Mouse (Mus musculus) midbrain, embryonic 11.5 days (tissue): ENCODE measurements around the gene Mybbp1a. TPM values are rescaled to one million over a fixed set of nuclear protein-coding genes. Genes with fewer than 3 reads are reported as not detected.
A peak's percentile ranks its signal among the peaks of the same experiment; 100 is the strongest.

Experiments
- ATAC-seq: fragments of 200-750 bp; cut with Nextera tagmentation; 2 replicates; pipeline ENCODE4 v1.8.0; 2017; ENCODE audit warnings: moderate TSS enrichment, moderate library complexity; ENCODE audit not compliant: low FRiP score
- DNase-seq: peaks from one replicate; pipeline ENCODE4 v3.0.0; 2015; ENCODE audit warnings: low spot score; ENCODE audit errors: missing footprints
- H3K27ac ChIP-seq: fragments of 300-500 bp; sonication (generic); 2 replicates; pipeline ENCODE4 v1.5.1; 2014; ENCODE audit warnings: low read depth, low read length
- H3K27me3 ChIP-seq: fragments of 300-500 bp; sonication (generic); 2 replicates; pipeline ENCODE4 v1.6.1; 2014; ENCODE audit warnings: mild to moderate bottlenecking, low read length, moderate library complexity, mixed read lengths; ENCODE audit not compliant: control insufficient read depth, insufficient read depth
- H3K36me3 ChIP-seq: fragments of 300-500 bp; sonication (generic); 2 replicates; pipeline ENCODE4 v1.6.1; 2014; ENCODE audit warnings: mild to moderate bottlenecking, low read length, moderate library complexity, mixed read lengths; ENCODE audit not compliant: control insufficient read depth, insufficient read depth
- H3K4me1 ChIP-seq: fragments of 300-500 bp; sonication (generic); 2 replicates; pipeline ENCODE4 v1.6.1; 2014; ENCODE audit warnings: low read length; ENCODE audit not compliant: control insufficient read depth, insufficient read depth
- H3K4me2 ChIP-seq: fragments of 300-500 bp; sonication (generic); 2 replicates; pipeline ENCODE4 v1.6.1; 2014; ENCODE audit warnings: mild to moderate bottlenecking, moderate library complexity
- H3K4me3 ChIP-seq: fragments of 300-500 bp; sonication (generic); 2 replicates; pipeline ENCODE4 v1.5.1; 2014; ENCODE audit warnings: low read depth, low read length
- H3K9ac ChIP-seq: fragments of 300-500 bp; sonication (generic); 2 replicates; pipeline ENCODE4 v1.6.1; 2014; ENCODE audit warnings: low read length
- H3K9me3 ChIP-seq: fragments of 300-500 bp; sonication (generic); 2 replicates; pipeline ENCODE4 v1.6.1; 2016; ENCODE audit warnings: low read length; ENCODE audit not compliant: control insufficient read depth
- WGBS: fragments of 180-500 bp; shearing (Covaris S2); extraction: QIAGEN DNeasy Blood & Tissue Kit; methylation state at CpG from one replicate; pipeline ENCODE4 v1.1.7; 2014; 5-methylcytosine and 5-hydroxymethylcytosine counted together
- polyA plus RNA-seq: library from polyadenylated mRNA; unstranded; fragments of >200 nt; fragmentation: Nextera tagmentation; extraction: Ambion mirVana; gene quantifications from 2 replicates; pipeline ENCODE4 v1.2.1, GENCODE M21; 2014

Gene Mybbp1a
- polyA plus RNA-seq, 1 experiment from 2014 or later: 144 TPM

DNA sequence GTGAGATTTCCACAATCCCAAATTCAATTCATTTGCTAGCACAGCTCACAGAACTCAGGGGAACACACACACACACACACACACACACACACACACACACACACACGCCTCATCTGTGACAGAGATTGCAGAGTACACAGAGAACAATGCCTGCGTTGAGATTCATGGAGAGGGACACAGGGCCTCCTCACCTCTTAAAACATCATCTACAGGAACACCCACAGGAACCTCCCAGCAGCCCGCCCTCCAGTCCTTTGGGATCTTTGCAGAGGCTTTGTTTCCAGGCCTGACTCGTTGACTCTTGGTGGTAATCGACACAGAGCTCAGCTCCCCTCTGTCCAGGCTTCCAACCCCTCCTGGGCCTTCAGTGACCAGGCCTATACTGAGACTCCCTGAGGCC, 36.0 kb downstream of the Mybbp1a start:
- Histone ChIP-seq H3K4me3 (no peak overlapping the region), H3K4me1 (no peaks in the 10 kb centered on the region), H3K4me2 (no peak overlapping the region), H3K36me3 (no peaks in the 10 kb centered on the region), H3K9me3 (no peaks in the 10 kb centered on the region), H3K27me3 (no peaks in the 10 kb centered on the region), H3K27ac (no peak overlapping the region), H3K9ac (no peak overlapping the region)
- ATAC-seq: no peak
- peak; percentile 73 for DNase-seq
- WGBS: 53% methylated on average over 5 of the region's 5 CpGs

DNA sequence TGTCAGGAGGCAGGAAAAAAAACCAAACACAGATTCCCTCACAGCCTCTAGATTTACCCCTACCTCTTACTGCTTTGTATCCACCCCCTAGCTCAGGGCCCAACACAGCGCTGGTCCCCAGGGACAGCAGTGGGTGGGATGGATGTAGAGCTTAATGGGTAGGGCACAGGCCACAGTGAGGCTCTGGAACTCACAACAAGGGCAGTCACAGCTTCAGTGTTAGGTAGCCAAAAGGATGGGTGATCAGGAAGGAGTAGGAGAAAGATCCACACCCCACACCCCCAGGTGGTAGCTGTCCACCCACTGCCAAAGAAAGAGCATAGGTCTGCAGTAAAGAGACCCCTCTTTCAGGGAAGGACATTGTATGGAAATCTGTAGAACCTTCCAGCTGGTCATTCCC, 36.5 kb downstream of the Mybbp1a start:
- Histone ChIP-seq H3K4me2 (no peak overlapping the region), H3K9ac (no peak overlapping the region), H3K4me3 (no peak overlapping the region), H3K27ac (no peak overlapping the region), H3K36me3 (no peaks in the 10 kb centered on the region), H3K9me3 (no peaks in the 10 kb centered on the region), H3K27me3 (no peaks in the 10 kb centered on the region), H3K4me1 (no peaks in the 10 kb centered on the region)
- DNase-seq: peak; percentile 65
- ATAC-seq: no peak
- WGBS: 75% methylated on average over 1 of the region's 1 CpGs

- Histone ChIP-seq H3K36me3 (no peaks in the 10 kb centered on the region), H3K4me1 (no peaks in the 10 kb centered on the region), H3K9ac (no peak overlapping the region), H3K4me3 (no peak overlapping the region), H3K27me3 (no peaks in the 10 kb centered on the region), H3K9me3 (no peaks in the 10 kb centered on the region), H3K4me2 (no peak overlapping the region), H3K27ac (no peak overlapping the region)
- ATAC-seq (no peak), DNase-seq (peak; percentile 31)
- 81% methylated on average over 6 of the region's 6 CpGs for WGBS
These were observed 37.1 kb downstream of the Mybbp1a start for GRCm38 (mm10) chr11:72478228-72478627.

DNA sequence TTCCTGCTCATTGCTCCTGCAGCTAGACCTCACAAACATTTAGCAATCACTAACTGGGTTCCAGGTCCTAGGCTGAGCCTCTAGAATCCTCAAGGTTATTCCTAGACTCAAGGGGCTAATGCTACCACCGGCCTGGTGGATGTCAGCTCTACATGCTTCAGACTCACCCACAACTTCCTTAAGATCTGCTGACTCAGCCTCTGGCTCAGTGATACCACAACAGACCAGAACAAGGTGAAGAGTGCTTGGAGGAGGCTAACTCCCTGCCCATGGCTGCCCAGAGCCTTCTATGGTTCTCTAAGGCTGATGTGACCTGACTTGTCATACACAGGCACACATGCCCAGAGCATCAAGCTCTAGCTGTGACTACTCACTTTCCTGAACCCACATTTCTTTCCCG, 38.3 kb downstream of the Mybbp1a start:
- ATAC-seq: no peak
- no peaks in the 10 kb centered on the region for H3K27me3 ChIP-seq
- DNase-seq: no peak
- no peak overlapping the region for H3K4me2 ChIP-seq
- no peaks in the 10 kb centered on the region for H3K4me1 ChIP-seq
- 80% methylated on average over 2 of the region's 2 CpGs for WGBS
- no peaks in the 10 kb centered on the region for H3K36me3 ChIP-seq
- H3K9me3 ChIP-seq: no peaks in the 10 kb centered on the region
- H3K9ac ChIP-seq: no peak overlapping the region
- H3K4me3 ChIP-seq: no peak overlapping the region
- H3K27ac ChIP-seq: no peak overlapping the region

DNA sequence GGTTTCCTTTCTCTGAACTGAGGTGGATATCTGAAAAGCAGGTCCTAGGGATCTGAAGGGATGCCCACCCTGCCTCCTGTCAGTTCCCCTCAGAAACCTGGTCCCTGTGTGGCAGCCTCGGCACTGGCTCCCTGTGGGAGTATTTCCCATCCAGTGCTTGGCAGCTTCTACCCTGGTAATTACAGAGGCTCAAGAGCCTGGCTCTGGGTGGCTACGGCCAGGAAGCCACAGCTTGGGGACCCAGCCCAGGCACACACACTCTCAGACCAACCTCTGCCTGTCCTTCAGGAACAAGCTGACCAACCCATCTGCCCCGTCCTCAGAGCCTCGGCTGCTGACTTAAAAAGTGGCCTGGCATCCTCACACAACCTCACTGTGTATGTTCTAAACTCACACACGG, 40.2 kb downstream of the Mybbp1a start:
- H3K9ac ChIP-seq: no peak overlapping the region
- H3K36me3 ChIP-seq: no peaks in the 10 kb centered on the region
- no peak overlapping the region for H3K27ac ChIP-seq
- ATAC-seq: no peak
- no peak overlapping the region for H3K4me3 ChIP-seq
- 80% methylated on average over 5 of the region's 5 CpGs for WGBS
- no peak for DNase-seq
- H3K27me3 ChIP-seq: no peaks in the 10 kb centered on the region
- H3K9me3 ChIP-seq: no peaks in the 10 kb centered on the region
- H3K4me1 ChIP-seq: peaks cover 3% of the 10 kb centered on the region; the same call in 1 of the 2 replicates
- H3K4me2 ChIP-seq: no peak overlapping the region

- Histone ChIP-seq H3K4me2 (no peak overlapping the region), H3K4me3 (no peak overlapping the region), H3K9ac (no peak overlapping the region), H3K4me1 (peaks cover 3% of the 10 kb centered on the region; the same call in 1 of the 2 replicates), H3K27ac (no peak overlapping the region), H3K36me3 (no peaks in the 10 kb centered on the region), H3K9me3 (no peaks in the 10 kb centered on the region), H3K27me3 (no peaks in the 10 kb centered on the region; the same call in 1 of the 2 replicates)
- ATAC-seq: 0 out of 2 replicates have a peak, but pooled peaks have one; percentile 30
- DNase-seq: no peak
- 87% methylated on average over 4 of the region's 4 CpGs for WGBS
These were observed 40.8 kb downstream of the Mybbp1a start for GRCm38 (mm10) chr11:72481952-72482351.

DNA sequence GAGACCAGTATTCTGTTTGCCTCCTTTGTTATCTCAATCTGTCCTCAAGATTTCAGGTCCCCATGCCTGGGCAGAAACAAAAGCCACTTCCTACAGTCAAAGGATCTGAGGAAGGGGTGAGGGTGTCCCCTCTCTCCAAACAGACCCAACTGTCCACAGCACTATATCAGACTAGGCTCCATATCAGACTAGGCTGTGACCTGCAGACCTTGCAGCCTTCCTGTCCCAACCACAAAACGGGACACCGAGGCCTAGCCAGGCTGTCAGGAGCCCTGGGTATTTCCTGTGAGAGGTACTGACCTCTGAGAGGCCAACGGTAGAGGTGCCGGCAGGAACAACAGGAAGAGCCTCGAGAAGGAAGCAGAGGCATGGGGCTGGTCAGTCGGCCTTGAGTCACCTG, 43.4 kb downstream of the Mybbp1a start:
- WGBS: 70% methylated on average over 6 of the region's 6 CpGs
- no peaks in the 10 kb centered on the region for H3K36me3 ChIP-seq
- H3K9ac ChIP-seq: no peak overlapping the region
- DNase-seq (no peak), ATAC-seq (no peak)
- H3K9me3 ChIP-seq: no peaks in the 10 kb centered on the region
- H3K4me2 ChIP-seq: no peak overlapping the region
- H3K27me3 ChIP-seq: peaks cover 18% of the 10 kb centered on the region
- H3K27ac ChIP-seq: no peak overlapping the region
- peaks cover 7% of the 10 kb centered on the region; the same call in 1 of the 2 replicates for H3K4me1 ChIP-seq
- H3K4me3 ChIP-seq: no peak overlapping the region

- peaks cover 18% of the 10 kb centered on the region for H3K27me3 ChIP-seq
- no peak for ATAC-seq
- H3K9me3 ChIP-seq: no peaks in the 10 kb centered on the region
- DNase-seq: no peak
- no peak overlapping the region for H3K4me3 ChIP-seq
- no peak overlapping the region for H3K4me2 ChIP-seq
- H3K4me1 ChIP-seq: peaks cover 7% of the 10 kb centered on the region; the same call in 1 of the 2 replicates
- no peak overlapping the region for H3K27ac ChIP-seq
- H3K36me3 ChIP-seq: no peaks in the 10 kb centered on the region
- H3K9ac ChIP-seq: no peak overlapping the region
- WGBS: 46% methylated on average over 5 of the region's 5 CpGs
These were observed 44.0 kb downstream of the Mybbp1a start for GRCm38 (mm10) chr11:72485157-72485556.

DNA sequence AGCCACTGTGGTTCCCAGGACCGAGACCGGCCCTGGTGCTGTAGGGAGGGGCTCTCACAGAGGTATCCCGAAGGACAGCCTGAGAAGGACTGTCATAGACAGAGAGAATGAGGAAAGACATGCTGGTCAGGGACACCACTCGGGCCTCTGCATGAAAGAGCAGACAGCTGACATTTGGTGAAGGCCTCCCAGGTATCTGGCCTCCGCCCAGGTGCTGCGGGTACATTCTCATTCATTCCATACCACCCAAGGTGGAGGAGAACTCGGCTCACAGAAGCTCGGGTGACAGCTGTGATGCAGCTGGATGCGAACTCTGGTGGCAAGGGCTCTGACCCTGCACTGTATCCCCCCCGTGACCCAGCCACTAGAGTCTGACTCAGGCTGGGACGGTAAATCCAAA, 44.8 kb downstream of the Mybbp1a start:
- H3K27ac ChIP-seq: no peak overlapping the region
- no peak overlapping the region for H3K9ac ChIP-seq
- 75% methylated on average over 11 of the region's 11 CpGs for WGBS
- ATAC-seq (no peak), DNase-seq (no peak)
- no peak overlapping the region for H3K4me3 ChIP-seq
- peaks cover 7% of the 10 kb centered on the region; the same call in 1 of the 2 replicates for H3K4me1 ChIP-seq
- H3K4me2 ChIP-seq: no peak overlapping the region
- H3K36me3 ChIP-seq: no peaks in the 10 kb centered on the region
- no peaks in the 10 kb centered on the region for H3K9me3 ChIP-seq
- H3K27me3 ChIP-seq: peaks cover 18% of the 10 kb centered on the region
